Mouse (Mus musculus): ENCODE results near the gene Fga. TPM values are rescaled to one million over a fixed set of nuclear protein-coding genes. Genes with fewer than 3 reads are reported as not detected.

Fga gene
- polyA plus RNA-seq, 1 experiment from 2014 or later: not detected

DNA sequence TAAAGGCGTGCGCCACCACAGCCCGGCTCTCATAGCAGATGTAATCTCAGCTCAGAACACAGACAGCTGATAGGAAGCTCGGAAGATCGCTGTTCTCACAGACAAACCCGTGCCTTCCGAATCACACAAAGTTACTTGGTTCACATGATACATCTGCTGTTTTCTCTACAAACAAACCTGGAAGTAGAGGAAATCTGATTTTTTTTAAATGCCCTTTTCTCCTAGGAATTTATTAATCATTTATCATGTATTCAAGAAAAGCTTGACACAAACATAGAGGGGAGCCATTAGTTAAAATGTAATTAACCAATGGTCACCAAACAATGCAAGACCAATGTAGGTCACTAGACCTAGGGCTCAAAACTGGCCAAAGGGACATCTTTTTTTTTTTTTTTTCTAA is 21.1 kb upstream of the Fga start:
- Histone ChIP-seq H3K9ac (no peak overlapping the region), H3K27ac (no peak overlapping the region), H3K4me2 (no peak overlapping the region), H3K27me3 (no peaks in the 10 kb centered on the region), H3K36me3 (ENCODE audit: poor library complexity, severe bottlenecking) (no peaks in the 10 kb centered on the region), H3K4me1 (no peaks in the 10 kb centered on the region), H3K9me3 (replicated peaks) (no peaks in the 10 kb centered on the region), H3K4me3 (no peak overlapping the region)
- 95% methylated on average over 7 of the region's 7 CpGs for WGBS
- ATAC-seq: no peak

DNA sequence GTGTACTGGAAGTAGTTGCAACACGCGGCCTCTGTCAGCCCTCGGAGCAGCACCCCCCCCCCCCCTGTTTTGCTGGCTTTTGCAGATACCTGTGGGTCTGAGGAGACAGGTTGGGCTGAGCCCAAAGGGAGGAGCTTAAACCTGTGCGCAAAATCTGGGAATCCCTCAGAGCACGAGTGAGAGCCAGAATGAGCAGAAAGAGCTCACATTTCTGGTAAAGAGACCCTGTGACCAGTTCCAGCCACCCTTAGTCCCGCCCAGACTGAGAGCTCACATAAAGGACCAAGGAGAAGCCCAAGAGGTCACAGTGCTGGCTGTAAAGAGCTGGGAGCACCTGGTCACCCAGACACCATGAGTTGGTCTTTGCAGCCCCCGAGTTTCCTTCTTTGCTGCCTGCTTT is 18.3 kb upstream of the Fga start, which contains the start of gene Fgg:
Fgg (plus strand) TSS at position 168 of the 400 bp plus-strand sequence.
- Histone ChIP-seq H3K4me1 (no peaks in the 10 kb centered on the region), H3K9me3 (replicated peaks) (no peaks in the 10 kb centered on the region), H3K27ac (no peak within 1 kb of the TSS), H3K4me2 (no peak within 1 kb of the TSS), H3K36me3 (ENCODE audit: poor library complexity, severe bottlenecking) (no peaks in the 10 kb centered on the region), H3K9ac (no peak within 1 kb of the TSS), H3K27me3 (no peaks in the 10 kb centered on the region), H3K4me3 (no peak within 1 kb of the TSS)
- no peak for ATAC-seq
- WGBS: 54% methylated on average over 7 of the region's 7 CpGs

DNA sequence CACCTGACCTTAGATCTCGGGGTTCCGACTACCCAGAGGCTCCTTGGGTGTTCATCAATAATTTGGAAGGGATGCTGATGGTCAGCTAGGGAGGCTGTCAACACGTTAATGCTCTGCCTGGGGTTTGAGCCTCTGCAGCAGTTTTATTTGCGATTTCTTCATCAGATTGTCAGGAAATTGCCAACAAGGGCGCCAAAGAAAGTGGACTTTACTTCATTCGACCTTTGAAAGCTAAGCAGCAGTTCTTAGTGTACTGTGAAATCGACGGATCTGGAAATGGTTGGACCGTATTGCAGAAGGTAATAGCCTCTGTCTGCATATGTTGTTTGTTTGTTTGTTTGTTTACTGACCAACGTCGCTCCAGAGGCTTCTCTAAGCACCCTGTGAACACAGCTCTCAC is 15.6 kb upstream of the Fga start:
- no peak overlapping the region for H3K27ac ChIP-seq
- no peaks in the 10 kb centered on the region for H3K27me3 ChIP-seq
- H3K9me3 ChIP-seq (replicated peaks): no peaks in the 10 kb centered on the region
- H3K4me3 ChIP-seq: no peak overlapping the region
- no peaks in the 10 kb centered on the region for H3K4me1 ChIP-seq
- H3K9ac ChIP-seq: no peak overlapping the region
- no peak overlapping the region for H3K4me2 ChIP-seq
- no peak for ATAC-seq
- 83% methylated on average over 11 of the region's 11 CpGs for WGBS
- H3K36me3 ChIP-seq (ENCODE audit: poor library complexity, severe bottlenecking): no peaks in the 10 kb centered on the region

DNA sequence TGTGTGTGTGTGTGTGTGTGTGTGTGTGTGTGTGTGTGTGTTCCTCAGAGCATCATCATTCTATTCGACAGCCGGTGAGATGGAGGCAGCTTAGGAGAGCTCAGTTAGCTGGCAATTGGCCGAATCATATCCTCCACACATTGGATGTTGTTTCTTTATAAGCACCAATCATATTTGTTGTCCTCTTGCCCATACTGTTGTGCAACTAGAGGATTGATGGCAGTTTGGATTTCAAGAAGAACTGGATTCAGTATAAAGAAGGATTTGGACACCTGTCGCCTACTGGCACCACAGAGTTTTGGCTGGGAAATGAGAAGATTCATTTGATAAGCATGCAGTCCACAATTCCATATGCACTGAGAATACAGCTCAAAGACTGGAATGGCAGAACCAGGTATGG is 14.7 kb upstream of the Fga start:
- ATAC-seq: no peak
- Histone ChIP-seq H3K4me1 (no peaks in the 10 kb centered on the region), H3K4me3 (no peak overlapping the region), H3K36me3 (ENCODE audit: poor library complexity, severe bottlenecking) (no peaks in the 10 kb centered on the region), H3K27me3 (no peaks in the 10 kb centered on the region), H3K4me2 (no peak overlapping the region), H3K9me3 (replicated peaks) (no peaks in the 10 kb centered on the region), H3K27ac (no peak overlapping the region), H3K9ac (no peak overlapping the region)
- 96% methylated on average over 4 of the region's 4 CpGs for WGBS

DNA sequence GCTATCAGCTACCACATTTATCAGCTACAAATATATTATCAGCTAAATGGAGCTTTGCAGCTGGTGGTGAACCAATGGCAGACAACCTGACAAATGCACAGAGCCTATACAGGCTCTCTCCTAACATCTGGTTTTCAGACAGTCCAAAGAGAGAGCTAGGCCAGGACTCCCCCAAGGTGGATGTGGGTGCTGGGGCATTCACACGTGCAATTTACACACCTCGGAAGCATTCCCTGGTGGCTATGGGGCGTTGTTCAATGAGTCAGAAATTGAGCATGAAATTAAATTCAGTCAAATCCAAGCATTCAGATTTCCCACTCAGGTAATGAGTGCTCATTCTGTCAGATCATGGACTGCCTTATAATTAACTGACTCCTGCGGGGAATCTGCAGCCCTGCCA is 14.3 kb upstream of the Fga start:
- H3K9me3 ChIP-seq (replicated peaks): no peaks in the 10 kb centered on the region
- H3K4me3 ChIP-seq: no peak overlapping the region
- no peak overlapping the region for H3K4me2 ChIP-seq
- no peaks in the 10 kb centered on the region for H3K4me1 ChIP-seq
- H3K9ac ChIP-seq: no peak overlapping the region
- H3K36me3 ChIP-seq (ENCODE audit: poor library complexity, severe bottlenecking): no peaks in the 10 kb centered on the region
- H3K27me3 ChIP-seq: no peaks in the 10 kb centered on the region
- no peak overlapping the region for H3K27ac ChIP-seq
- no peak for ATAC-seq
- WGBS: 79% methylated on average over 4 of the region's 4 CpGs

DNA sequence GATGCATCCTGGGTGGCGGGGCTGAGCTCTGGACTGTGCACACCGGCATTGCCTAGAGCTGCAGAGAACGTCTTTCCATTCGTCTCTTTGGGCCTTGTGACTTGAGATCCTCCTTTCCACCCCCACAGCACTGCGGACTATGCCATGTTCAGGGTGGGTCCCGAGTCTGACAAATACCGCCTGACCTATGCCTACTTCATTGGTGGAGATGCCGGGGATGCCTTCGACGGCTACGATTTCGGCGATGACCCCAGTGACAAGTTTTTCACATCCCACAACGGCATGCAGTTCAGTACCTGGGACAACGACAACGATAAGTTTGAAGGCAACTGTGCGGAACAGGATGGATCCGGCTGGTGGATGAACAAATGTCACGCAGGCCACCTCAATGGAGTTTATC is 13.2 kb upstream of the Fga start:
- no peak for ATAC-seq
- Histone ChIP-seq H3K27me3 (no peaks in the 10 kb centered on the region), H3K36me3 (ENCODE audit: poor library complexity, severe bottlenecking) (no peaks in the 10 kb centered on the region)

DNA sequence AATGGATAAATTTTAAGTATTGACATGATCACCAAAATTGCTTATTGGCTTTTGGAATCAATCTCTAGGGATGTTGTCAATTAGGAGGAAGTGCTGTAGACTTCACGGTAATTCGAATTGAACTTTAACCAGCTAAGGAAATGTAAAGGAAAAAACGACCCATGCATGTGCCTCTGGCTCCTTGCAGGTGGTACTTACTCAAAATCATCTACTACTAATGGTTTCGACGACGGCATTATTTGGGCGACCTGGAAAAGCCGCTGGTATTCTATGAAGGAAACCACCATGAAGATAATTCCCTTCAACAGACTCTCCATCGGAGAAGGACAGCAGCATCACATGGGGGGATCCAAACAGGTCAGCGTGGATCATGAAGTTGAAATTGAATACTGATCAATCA is 11.9 kb upstream of the Fga start:
- ATAC-seq: no peak
- Histone ChIP-seq H3K4me3 (no peak overlapping the region), H3K4me2 (no peak overlapping the region), H3K4me1 (no peaks in the 10 kb centered on the region), H3K36me3 (ENCODE audit: poor library complexity, severe bottlenecking) (no peaks in the 10 kb centered on the region), H3K27ac (no peak overlapping the region), H3K9ac (no peak overlapping the region), H3K27me3 (no peaks in the 10 kb centered on the region), H3K9me3 (replicated peaks) (no peaks in the 10 kb centered on the region)
- 90% methylated on average over 10 of the region's 10 CpGs for WGBS

More for the DNA sequence above, 13.2 kb upstream of the Fga start:
- Histone ChIP-seq H3K4me2 (no peak overlapping the region), H3K4me1 (no peaks in the 10 kb centered on the region), H3K4me3 (no peak overlapping the region), H3K27ac (no peak overlapping the region), H3K9ac (no peak overlapping the region), H3K9me3 (replicated peaks) (no peaks in the 10 kb centered on the region)
- WGBS: 92% methylated on average over 19 of the region's 19 CpGs

DNA sequence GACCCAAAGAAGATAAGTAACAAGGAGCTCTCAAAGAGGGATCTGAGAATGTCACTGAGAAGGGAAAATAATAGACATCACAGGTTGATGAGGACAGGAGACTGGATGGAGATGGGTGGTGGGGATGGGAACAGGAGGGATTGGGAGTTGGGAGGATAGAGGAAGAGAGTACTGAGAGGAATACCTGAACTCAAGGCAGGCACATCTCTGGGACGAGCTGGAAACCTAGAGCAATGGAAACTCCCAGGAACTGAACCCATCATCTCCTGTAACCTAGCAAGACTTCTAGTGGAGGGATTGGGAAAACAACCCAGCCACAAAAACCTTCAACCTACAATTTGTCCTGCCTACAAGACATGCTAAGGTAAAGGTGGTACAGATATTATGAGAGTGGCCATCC is 9.6 kb upstream of the Fga start:
- no peak for ATAC-seq
- Histone ChIP-seq H3K27me3 (no peaks in the 10 kb centered on the region), H3K4me2 (no peak overlapping the region), H3K9ac (no peak overlapping the region), H3K4me1 (no peaks in the 10 kb centered on the region), H3K9me3 (replicated peaks) (no peaks in the 10 kb centered on the region), H3K4me3 (no peak overlapping the region), H3K36me3 (ENCODE audit: poor library complexity, severe bottlenecking) (no peaks in the 10 kb centered on the region), H3K27ac (no peak overlapping the region)
- 93% methylated on average over 1 of the region's 1 CpGs for WGBS

DNA sequence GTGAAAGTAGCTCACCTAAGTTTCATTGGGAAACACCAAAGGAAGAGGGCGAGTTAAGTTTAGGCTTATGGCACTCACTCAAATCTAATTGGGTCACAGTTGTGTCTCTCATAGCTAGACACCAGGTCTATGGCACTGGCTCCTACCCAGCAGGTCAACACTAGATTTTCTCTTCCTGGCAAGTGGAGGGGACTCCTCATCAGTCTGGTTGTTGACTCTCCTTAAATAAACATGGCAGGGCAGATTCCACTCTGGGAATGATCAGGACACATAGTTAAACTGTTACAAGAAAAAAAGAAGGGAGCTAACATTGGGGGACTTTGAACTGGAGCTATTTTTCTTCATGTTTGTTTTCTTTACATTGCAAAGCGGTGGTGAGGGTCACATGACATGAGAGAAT is 5.5 kb upstream of the Fga start:
- H3K4me2 ChIP-seq: no peak overlapping the region
- no peaks in the 10 kb centered on the region for H3K36me3 ChIP-seq (ENCODE audit: poor library complexity, severe bottlenecking)
- WGBS: 87% methylated on average over 2 of the region's 2 CpGs
- no peaks in the 10 kb centered on the region for H3K4me1 ChIP-seq
- H3K9ac ChIP-seq: no peak overlapping the region
- no peaks in the 10 kb centered on the region for H3K9me3 ChIP-seq (replicated peaks)
- ATAC-seq: no peak
- H3K4me3 ChIP-seq: no peak overlapping the region
- H3K27me3 ChIP-seq: no peaks in the 10 kb centered on the region
- no peak overlapping the region for H3K27ac ChIP-seq

DNA sequence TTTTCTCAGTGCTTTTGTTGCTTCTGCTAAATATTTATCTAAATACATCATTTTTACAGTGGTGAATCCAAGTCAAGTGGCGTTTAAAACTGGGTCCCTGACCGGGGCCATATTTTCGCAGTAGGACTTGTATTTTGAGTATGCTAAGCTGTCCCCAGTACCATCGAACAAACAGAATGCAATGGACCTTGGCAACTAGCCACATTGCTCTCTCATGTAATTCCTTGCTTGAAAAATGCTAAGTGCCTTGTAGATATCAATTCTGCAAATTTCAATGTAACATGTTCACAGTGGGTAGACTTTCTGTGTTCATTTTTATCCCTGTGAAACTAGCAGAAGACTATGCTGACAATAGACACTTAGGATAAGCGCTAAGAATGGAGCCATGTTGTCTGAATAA is 4.7 kb upstream of the Fga start:
- Histone ChIP-seq H3K9ac (no peak overlapping the region), H3K36me3 (ENCODE audit: poor library complexity, severe bottlenecking) (no peaks in the 10 kb centered on the region), H3K4me1 (no peaks in the 10 kb centered on the region), H3K27ac (no peak overlapping the region), H3K4me3 (no peak overlapping the region), H3K4me2 (no peak overlapping the region), H3K27me3 (no peaks in the 10 kb centered on the region), H3K9me3 (replicated peaks) (no peaks in the 10 kb centered on the region)
- WGBS: 95% methylated on average over 5 of the region's 5 CpGs
- ATAC-seq: no peak

DNA sequence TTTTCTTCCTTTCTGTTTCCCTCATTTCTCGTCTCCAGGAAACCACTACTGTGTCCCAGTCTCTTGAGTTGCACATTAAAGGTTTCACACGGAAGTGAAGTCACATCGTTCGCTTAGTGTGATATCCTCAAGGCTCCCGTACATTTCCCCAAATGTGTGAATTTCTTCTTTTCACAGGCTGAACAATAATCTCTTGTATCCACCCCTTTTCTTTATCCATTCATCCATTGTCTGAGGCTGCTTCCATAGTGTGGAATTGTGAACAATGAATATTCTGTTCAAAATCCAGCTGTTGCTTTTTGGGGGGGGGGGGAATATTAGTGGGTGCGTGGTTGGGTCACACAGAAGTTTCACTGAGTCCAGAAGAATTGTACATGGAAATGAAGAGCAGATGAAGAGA is 840 bp upstream of the Fga start:
- H3K9me3 ChIP-seq (replicated peaks): no peaks in the 10 kb centered on the region
- ATAC-seq: no peak
- H3K27ac ChIP-seq: no peak overlapping the region
- no peak overlapping the region for H3K4me3 ChIP-seq
- 60% methylated on average over 6 of the region's 6 CpGs for whole genome bisulfite sequencing
- no peaks in the 10 kb centered on the region for H3K36me3 ChIP-seq (ENCODE audit: poor library complexity, severe bottlenecking)
- no peaks in the 10 kb centered on the region for H3K27me3 ChIP-seq
- H3K9ac ChIP-seq: no peak overlapping the region
- no peaks in the 10 kb centered on the region for H3K4me1 ChIP-seq
- H3K4me2 ChIP-seq: no peak overlapping the region

DNA sequence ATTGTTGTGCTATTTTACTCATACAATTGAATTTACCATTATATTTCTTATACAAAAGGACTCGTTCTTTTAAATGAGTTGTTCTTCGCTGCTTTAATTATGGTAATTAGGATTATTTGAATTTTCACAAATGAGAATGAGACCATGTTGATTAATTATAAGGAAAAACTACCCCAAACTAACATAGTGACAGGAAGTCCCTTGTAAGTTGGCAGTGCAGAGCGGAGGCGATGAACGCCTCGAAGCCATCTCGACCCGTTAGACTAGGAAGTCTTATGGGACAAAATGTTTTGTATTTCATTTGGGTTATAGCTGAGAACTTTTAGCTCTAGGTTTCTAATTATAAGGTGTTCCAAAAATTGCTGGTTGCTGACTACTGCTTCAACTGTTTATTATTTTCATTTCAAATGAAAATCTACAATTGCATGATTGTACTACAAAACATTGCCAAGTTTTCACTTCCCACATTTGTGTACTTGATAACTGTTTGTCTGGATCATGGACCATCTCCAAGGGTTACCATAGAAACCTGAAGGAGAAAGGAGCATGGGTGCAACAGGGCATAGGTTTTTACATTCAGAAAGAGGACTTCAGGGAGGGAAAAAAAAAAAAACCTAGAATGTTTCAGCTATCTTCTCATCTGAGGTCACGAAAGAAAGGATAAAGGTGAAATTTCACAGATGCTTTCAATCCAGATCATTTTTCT is 1.8 kb downstream of the Fga start:
- 73% methylated on average over 9 of the region's 9 CpGs for WGBS
- H3K27me3 ChIP-seq: no peaks in the 10 kb centered on the region
- no peak overlapping the region for H3K4me2 ChIP-seq
- no peaks in the 10 kb centered on the region for H3K9me3 ChIP-seq (replicated peaks)
- peaks cover 1% of the 10 kb centered on the region; the same call in 1 of the 2 replicates for H3K4me1 ChIP-seq
- no peak overlapping the region for H3K27ac ChIP-seq
- no peak overlapping the region for H3K9ac ChIP-seq
- H3K4me3 ChIP-seq: no peak overlapping the region
- no peak for ATAC-seq
- no peaks in the 10 kb centered on the region for H3K36me3 ChIP-seq (ENCODE audit: poor library complexity, severe bottlenecking)

DNA sequence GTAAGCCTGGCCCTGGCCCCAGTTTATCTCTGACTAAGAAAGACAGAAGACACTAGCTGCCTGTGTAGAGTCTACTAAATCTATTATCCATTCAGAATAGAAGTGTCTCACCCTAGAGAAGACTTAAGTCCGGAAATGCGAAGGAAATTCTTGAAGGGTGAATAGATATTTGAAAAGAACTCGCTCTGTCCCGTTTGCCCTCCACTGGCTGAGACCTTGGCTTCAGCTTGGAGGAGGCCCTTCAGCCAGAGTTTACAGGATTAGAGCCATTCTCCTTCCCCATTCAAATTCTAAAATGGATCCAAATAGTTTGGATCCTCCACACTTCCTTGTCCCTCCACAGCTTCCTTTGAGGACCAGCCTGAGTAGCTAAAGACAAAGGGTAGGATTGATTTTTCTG is 4.5 kb downstream of the Fga start:
- Histone ChIP-seq H3K27me3 (no peaks in the 10 kb centered on the region), H3K4me2 (no peak overlapping the region), H3K27ac (no peak overlapping the region), H3K9ac (no peak overlapping the region), H3K36me3 (ENCODE audit: poor library complexity, severe bottlenecking) (no peaks in the 10 kb centered on the region), H3K4me3 (no peak overlapping the region), H3K4me1 (peaks cover 6% of the 10 kb centered on the region; the same call in 1 of the 2 replicates), H3K9me3 (replicated peaks) (no peaks in the 10 kb centered on the region)
- ATAC-seq: no peak
- WGBS: 89% methylated on average over 4 of the region's 4 CpGs

Measured in forebrain, embryonic 13.5 days (tissue).